Mouse (Mus musculus): ENCODE data around the gene Oard1. TPM values are rescaled to one million over a fixed set of nuclear protein-coding genes. Genes with fewer than 3 reads are reported as not detected.

Gene Oard1
- polyA plus RNA-seq, 1 experiment, result 4.1 TPM

DNA sequence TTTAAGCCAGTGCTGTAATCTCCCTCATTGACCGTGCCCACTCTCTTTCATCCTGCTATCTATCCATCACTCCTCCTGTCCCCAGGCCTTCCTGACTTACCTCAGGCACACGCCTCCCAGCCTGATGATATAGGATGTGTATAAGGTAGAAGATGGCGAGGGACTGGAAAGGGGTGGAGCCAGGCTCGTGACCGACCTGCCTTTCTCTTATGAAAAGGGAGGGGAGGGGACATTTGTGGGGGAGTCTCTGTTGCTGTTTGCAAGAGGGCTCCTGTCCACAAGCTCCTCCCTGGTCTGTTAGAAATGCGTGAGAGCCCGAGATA, 41.5 kb downstream of the Oard1 start, which contains the start of gene Tspo2:
Gene Tspo2, minus strand, starts transcription at position 170 of the 323 bp plus-strand sequence.
- TF ChIP-seq CTCF (IDR thresholded peaks at IDR 0.05; ENCODE audit: extremely low read depth, insufficient read length, insufficient replicate concordance, low read depth, low read length) (no peak), POLR2A (IDR thresholded peaks at IDR 0.05; ENCODE audit: low read depth, low read length) (no peak)
- Histone ChIP-seq H3K4me3 (ENCODE audit: low read depth, low read length) (no peak within 1 kb of the TSS), H3K4me1 (ENCODE audit: control insufficient read depth, insufficient read depth, insufficient read length, low read length) (peaks cover 9% of the 10 kb centered on the region), H3K27ac (ENCODE audit: insufficient read depth, low read depth, low read length) (no peak within 1 kb of the TSS), H3K36me3 (ENCODE audit: control insufficient read depth, insufficient read depth, low read length) (no peaks in the 10 kb centered on the region), H3K27me3 (ENCODE audit: control insufficient read depth, insufficient read depth, low read length) (no peaks in the 10 kb centered on the region)
- WGBS, result 78% methylated on average over 7 of the region's 7 CpGs

DNA sequence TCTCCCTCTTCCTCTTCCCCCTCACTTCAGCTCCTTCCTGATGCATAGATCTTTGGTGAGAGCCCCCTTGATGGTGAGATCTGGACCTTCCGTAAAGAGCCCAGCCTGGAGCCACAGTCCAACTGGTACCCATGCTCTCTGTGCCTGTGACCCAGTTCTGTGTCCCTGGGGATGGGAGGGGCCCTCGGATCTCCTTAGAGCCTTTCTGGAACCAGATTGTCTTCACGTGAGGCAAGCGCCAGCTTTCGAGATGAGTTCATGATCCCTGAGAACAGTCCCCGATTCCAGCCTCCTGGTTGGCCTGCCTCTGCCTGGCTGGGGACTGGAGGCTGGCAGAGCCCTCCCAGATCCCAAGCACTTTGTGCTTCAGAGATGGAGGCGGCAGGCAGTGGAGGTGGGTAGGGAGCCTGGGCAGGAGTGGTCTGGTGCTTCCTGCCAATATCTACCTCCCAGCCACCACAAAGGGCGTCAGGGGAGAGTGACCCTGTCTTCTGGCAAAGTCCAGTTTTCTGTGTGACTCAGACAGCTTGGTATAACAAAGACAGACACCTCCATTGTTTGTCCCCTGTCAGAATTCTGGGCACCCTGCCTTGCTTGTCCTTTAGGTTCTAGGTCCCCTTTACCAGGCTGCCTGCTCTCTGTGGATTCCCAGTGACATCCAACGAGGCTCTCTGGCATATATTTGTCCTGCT, 42.1 kb downstream of the Oard1 start:
- Histone ChIP-seq H3K27ac (ENCODE audit: insufficient read depth, low read depth, low read length) (no peak overlapping the region), H3K4me1 (ENCODE audit: control insufficient read depth, insufficient read depth, insufficient read length, low read length) (peaks cover 11% of the 10 kb centered on the region), H3K27me3 (ENCODE audit: control insufficient read depth, insufficient read depth, low read length) (no peaks in the 10 kb centered on the region), H3K4me3 (ENCODE audit: low read depth, low read length) (no peak overlapping the region), H3K36me3 (ENCODE audit: control insufficient read depth, insufficient read depth, low read length) (no peaks in the 10 kb centered on the region)
- WGBS, result 40% methylated on average over 9 of the region's 9 CpGs
- TF ChIP-seq POLR2A (IDR thresholded peaks at IDR 0.05; ENCODE audit: low read depth, low read length), result no peak

DNA sequence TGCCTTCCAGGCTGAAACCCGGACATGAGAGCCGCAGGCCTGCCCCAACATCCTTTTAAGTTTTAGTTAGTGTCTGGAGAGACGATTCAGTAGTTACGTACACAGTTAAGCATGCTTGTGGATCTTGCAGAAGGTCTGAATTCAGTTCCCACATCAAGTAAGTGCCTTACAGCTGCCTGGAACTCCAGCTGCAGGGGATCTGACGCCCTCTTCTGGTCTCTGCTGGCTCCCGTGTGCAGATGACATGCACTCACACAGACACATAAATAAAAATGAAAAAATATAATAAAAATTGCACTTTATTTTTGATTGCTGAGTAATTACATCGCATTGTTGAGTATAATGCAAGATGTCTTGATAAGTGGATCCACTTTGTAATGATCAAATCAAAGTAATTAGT, 43.7 kb downstream of the Oard1 start:
- TF ChIP-seq POLR2A (IDR thresholded peaks at IDR 0.05; ENCODE audit: low read depth, low read length) (no peak), CTCF (IDR thresholded peaks at IDR 0.05; ENCODE audit: extremely low read depth, insufficient read length, insufficient replicate concordance, low read depth, low read length) (peak; percentile 24; the same call in 1 of the 2 replicates)
- Histone ChIP-seq H3K36me3 (ENCODE audit: control insufficient read depth, insufficient read depth, low read length) (no peaks in the 10 kb centered on the region), H3K27ac (ENCODE audit: insufficient read depth, low read depth, low read length) (no peak overlapping the region), H3K27me3 (ENCODE audit: control insufficient read depth, insufficient read depth, low read length) (no peaks in the 10 kb centered on the region), H3K4me1 (ENCODE audit: control insufficient read depth, insufficient read depth, insufficient read length, low read length) (peaks cover 17% of the 10 kb centered on the region), H3K4me3 (ENCODE audit: low read depth, low read length) (no peak overlapping the region)
- WGBS, result 62% methylated on average over 7 of the region's 7 CpGs

DNA sequence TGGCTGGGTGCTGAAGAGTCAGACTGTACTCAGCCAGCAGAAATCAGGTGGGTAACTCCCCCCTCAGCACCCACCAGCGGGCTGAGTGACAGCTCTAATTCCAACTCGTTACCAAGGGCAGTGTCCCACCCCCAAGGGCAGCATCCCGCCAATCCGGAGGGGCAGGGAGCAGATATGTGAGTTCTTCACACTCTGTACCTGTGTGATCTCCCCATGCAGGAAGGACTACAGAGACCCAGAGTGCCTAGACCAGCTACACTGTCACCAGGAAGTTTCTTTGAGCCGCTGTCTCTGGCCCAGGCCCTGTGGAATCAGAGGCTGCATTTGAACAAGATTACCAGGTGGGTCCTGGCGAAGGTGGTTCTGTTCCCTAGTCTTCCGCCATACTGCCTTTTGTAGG, 44.4 kb downstream of the Oard1 start:
- 27% methylated on average over 7 of the region's 7 CpGs for WGBS
- no peak for TF ChIP-seq CTCF (IDR thresholded peaks at IDR 0.05; ENCODE audit: extremely low read depth, insufficient read length, insufficient replicate concordance, low read depth, low read length)
- no peak for TF ChIP-seq POLR2A (IDR thresholded peaks at IDR 0.05; ENCODE audit: low read depth, low read length)
- peaks cover 23% of the 10 kb centered on the region for H3K4me1 ChIP-seq (ENCODE audit: control insufficient read depth, insufficient read depth, insufficient read length, low read length)
- H3K36me3 ChIP-seq (ENCODE audit: control insufficient read depth, insufficient read depth, low read length), result no peaks in the 10 kb centered on the region
- no peaks in the 10 kb centered on the region for H3K27me3 ChIP-seq (ENCODE audit: control insufficient read depth, insufficient read depth, low read length)
- peak overlapping the region; percentile 69 for H3K4me3 ChIP-seq (ENCODE audit: low read depth, low read length)
- H3K27ac ChIP-seq (ENCODE audit: insufficient read depth, low read depth, low read length), result peak overlapping the region; percentile 87

DNA sequence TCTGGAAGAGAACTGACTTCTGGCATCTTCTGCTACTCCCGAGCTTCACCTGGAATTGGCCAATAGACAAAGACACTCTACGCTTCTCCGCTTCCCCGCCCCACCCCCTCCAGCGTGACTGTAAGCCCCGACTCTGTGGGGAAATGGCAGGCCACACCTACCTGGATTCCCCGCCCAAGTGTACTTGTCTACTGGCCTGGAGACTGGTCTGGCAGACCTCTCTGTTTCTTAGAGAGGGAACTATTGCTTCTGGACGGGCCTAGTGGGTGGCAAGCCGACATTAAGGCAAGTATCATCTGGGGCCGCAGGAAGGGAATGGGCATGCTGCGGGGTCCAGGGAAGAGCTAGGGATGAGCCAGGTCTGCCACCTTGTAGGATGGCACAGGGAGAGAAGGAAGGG, 44.9 kb downstream of the Oard1 start, which contains the start of gene Unc5cl:
Gene Unc5cl, plus strand, starts transcription at position 214 of the 400 bp plus-strand sequence.
- 16% methylated on average over 11 of the region's 11 CpGs for WGBS
- H3K4me3 ChIP-seq (ENCODE audit: low read depth, low read length), result peak within 1 kb of the TSS; percentile 69

DNA sequence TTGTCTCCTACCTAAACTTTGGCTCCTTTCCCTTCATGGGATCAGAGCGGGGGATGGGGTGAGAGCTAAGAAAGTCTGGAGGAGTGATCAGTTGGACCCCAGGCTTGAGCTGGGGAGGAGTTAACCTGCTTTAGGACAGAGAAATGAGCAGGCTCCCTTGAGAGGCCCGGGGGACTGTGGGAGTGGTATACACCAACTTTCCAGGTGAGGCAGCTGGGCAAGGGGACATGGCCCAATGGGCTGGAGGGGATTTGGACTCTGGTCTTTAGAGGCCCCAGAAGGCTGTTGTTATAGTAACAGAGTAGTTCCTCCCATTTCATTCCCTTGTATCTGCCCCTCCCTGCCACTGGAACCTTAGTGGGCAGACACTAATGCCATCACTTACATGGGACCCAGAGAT, 46.1 kb downstream of the Oard1 start:
- peaks cover 13% of the 10 kb centered on the region for H3K36me3 ChIP-seq (ENCODE audit: control insufficient read depth, insufficient read depth, low read length)
- H3K4me3 ChIP-seq (ENCODE audit: low read depth, low read length), result peak overlapping the region; percentile 57
- TF ChIP-seq CTCF (IDR thresholded peaks at IDR 0.05; ENCODE audit: extremely low read depth, insufficient read length, insufficient replicate concordance, low read depth, low read length) (no peak), POLR2A (IDR thresholded peaks at IDR 0.05; ENCODE audit: low read depth, low read length) (no peak)
- H3K4me1 ChIP-seq (ENCODE audit: control insufficient read depth, insufficient read depth, insufficient read length, low read length), result peaks cover 20% of the 10 kb centered on the region
- peak overlapping the region; percentile 86 for H3K27ac ChIP-seq (ENCODE audit: insufficient read depth, low read depth, low read length)
- 34% methylated on average over 2 of the region's 2 CpGs for WGBS
- no peaks in the 10 kb centered on the region for H3K27me3 ChIP-seq (ENCODE audit: control insufficient read depth, insufficient read depth, low read length)

More for the DNA sequence above, 44.9 kb downstream of the Oard1 start, which contains the start of gene Unc5cl:
- Histone ChIP-seq H3K27ac (ENCODE audit: insufficient read depth, low read depth, low read length) (peak within 1 kb of the TSS; percentile 87), H3K27me3 (ENCODE audit: control insufficient read depth, insufficient read depth, low read length) (no peaks in the 10 kb centered on the region), H3K36me3 (ENCODE audit: control insufficient read depth, insufficient read depth, low read length) (peaks cover 3% of the 10 kb centered on the region), H3K4me1 (ENCODE audit: control insufficient read depth, insufficient read depth, insufficient read length, low read length) (peaks cover 23% of the 10 kb centered on the region)
- no peak for TF ChIP-seq CTCF (IDR thresholded peaks at IDR 0.05; ENCODE audit: extremely low read depth, insufficient read length, insufficient replicate concordance, low read depth, low read length)
- peak; percentile 80 for TF ChIP-seq POLR2A (IDR thresholded peaks at IDR 0.05; ENCODE audit: low read depth, low read length)

DNA sequence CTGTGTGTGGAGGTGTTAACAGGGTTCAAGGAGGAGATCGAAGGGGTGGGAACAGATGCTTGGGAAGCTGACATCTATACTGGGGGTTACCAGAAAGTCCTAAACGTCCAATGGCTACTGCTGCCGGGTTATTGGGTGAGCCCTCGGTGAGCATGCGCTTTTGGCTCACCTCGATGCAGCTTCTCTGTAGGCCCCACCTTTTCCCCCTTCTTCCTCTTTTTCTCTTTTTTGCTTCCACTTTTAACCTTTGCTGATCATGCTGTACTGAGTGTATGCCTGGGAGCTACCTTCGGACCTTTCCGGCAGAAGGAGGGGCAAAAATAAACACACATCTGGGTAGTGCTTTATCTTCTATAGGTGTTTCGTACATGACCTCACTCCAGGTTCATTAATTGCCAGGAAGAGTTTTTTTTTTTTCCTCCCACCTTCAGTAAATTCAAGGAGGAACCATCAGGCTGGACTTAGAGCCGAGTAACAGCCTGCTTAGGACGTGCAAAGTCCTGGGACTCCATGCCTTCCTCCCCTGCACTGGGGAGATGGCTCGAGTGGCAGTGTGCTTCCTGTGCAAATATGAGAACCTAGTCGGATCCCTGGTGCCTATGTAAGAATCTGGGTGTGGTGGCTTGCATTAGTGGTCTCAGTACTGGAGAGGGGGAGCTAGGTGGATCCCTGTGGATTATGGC, 48.3 kb downstream of the Oard1 start:
- H3K27ac ChIP-seq (ENCODE audit: insufficient read depth, low read depth, low read length), result peak overlapping the region; percentile 98
- no peaks in the 10 kb centered on the region for H3K27me3 ChIP-seq (ENCODE audit: control insufficient read depth, insufficient read depth, low read length)
- H3K36me3 ChIP-seq (ENCODE audit: control insufficient read depth, insufficient read depth, low read length), result peaks cover 23% of the 10 kb centered on the region
- peaks cover 14% of the 10 kb centered on the region for H3K4me1 ChIP-seq (ENCODE audit: control insufficient read depth, insufficient read depth, insufficient read length, low read length)
- TF ChIP-seq CTCF (IDR thresholded peaks at IDR 0.05; ENCODE audit: extremely low read depth, insufficient read length, insufficient replicate concordance, low read depth, low read length), result no peak
- 0 out of 2 replicates have a peak, but pooled peaks have one; percentile 10 for TF ChIP-seq POLR2A (IDR thresholded peaks at IDR 0.05; ENCODE audit: low read depth, low read length)
- WGBS, result 20% methylated on average over 13 of the region's 13 CpGs
- peak overlapping the region; percentile 59 for H3K4me3 ChIP-seq (ENCODE audit: low read depth, low read length)

Measured in small intestine, adult 2 months (tissue).